Mouse (Mus musculus): Measurements from ENCODE around the gene Epb41l5.

DNA sequence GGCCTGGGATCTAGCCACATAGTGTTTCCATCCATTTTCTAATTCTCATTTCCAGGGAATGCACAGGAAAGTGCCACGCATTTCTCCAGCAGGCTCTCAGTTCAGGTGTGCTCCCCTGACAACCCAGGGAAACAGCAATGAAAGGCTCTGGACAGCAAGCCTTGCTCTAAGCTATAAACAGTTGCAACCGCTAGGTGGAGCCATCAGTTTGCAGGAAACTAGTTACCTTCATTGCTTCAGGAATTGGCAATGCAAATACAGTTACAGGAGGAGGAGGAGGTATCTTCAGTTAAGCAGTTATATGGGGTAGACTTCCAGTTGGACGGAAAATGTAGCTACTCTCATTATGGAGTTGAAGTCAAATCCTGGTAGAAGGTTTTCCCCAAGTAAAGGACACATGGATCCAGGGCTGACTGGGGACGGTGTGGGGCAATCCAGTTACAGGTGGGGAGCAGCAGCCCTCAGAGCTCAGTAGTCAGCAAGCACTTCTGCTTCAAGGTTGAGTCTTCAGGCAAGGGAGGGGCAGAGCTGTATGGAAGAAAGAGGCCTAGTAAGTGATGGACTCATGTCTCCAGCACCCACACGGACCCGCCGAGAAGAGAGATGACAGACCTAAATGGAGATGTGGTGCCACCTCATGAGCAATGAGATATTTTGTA is 100.0 kb downstream of the Epb41l5 start:
- TF ChIP-seq GATA1 (IDR thresholded peaks at IDR 0.05; ENCODE audit: borderline replicate concordance, low read length) (no peak), FLI1 (IDR thresholded peaks at IDR 0.05; ENCODE audit: low read length) (no peak)

Measured in megakaryocyte, embryonic 14.5 days (primary cell).